Mouse (Mus musculus) neural tube, embryonic 11.5 days (tissue): ENCODE data around the gene Tmem177. TPM values are rescaled to one million over a fixed set of nuclear protein-coding genes. Genes with fewer than 3 reads are reported as not detected.
A peak's percentile ranks its signal among the peaks of the same experiment; 100 is the strongest.

ENCODE experiments used
- ATAC-seq: fragments of 200-750 bp; cut with Nextera tagmentation; 2 replicates; pipeline ENCODE4 v1.8.0; 2017; ENCODE audit warnings: moderate number of reproducible peaks, mild to moderate bottlenecking, moderate TSS enrichment, moderate library complexity; ENCODE audit not compliant: insufficient read depth, low FRiP score, low TSS enrichment
- DNase-seq: peaks from one replicate; pipeline ENCODE4 v3.0.0-alpha.2; 2015; ENCODE audit warnings: low spot score
- H3K27ac ChIP-seq: fragments of 300-500 bp; sonication (generic); 2 replicates; pipeline ENCODE4 v1.5.1; 2014; ENCODE audit warnings: low read depth, mild to moderate bottlenecking, low read length
- H3K27me3 ChIP-seq: fragments of 300-500 bp; sonication (generic); 2 replicates; pipeline ENCODE4 v1.6.1; 2014; ENCODE audit warnings: mild to moderate bottlenecking, low read length, mixed read lengths; ENCODE audit not compliant: control insufficient read depth, insufficient read depth
- H3K36me3 ChIP-seq: fragments of 300-500 bp; sonication (generic); 2 replicates; pipeline ENCODE4 v1.6.1; 2014; ENCODE audit warnings: mild to moderate bottlenecking, low read length, moderate library complexity, mixed read lengths; ENCODE audit not compliant: control insufficient read depth, insufficient read depth
- H3K4me1 ChIP-seq: fragments of 300-500 bp; sonication (generic); 2 replicates; pipeline ENCODE4 v1.6.1; 2014; ENCODE audit warnings: low read length, mixed read lengths; ENCODE audit not compliant: control insufficient read depth, insufficient read depth
- H3K4me2 ChIP-seq: fragments of 300-500 bp; sonication (generic); 2 replicates; pipeline ENCODE4 v1.6.1; 2014; ENCODE audit warnings: low read depth, mild to moderate bottlenecking, moderate library complexity
- H3K4me3 ChIP-seq: fragments of 300-500 bp; sonication (generic); 2 replicates; pipeline ENCODE4 v1.5.1; 2014; ENCODE audit warnings: low read depth, low read length
- H3K9ac ChIP-seq: fragments of 300-500 bp; sonication (generic); 2 replicates; pipeline ENCODE4 v1.6.1; 2014; ENCODE audit warnings: mild to moderate bottlenecking, low read length
- H3K9me3 ChIP-seq: fragments of 300-500 bp; sonication (generic); 2 replicates; pipeline ENCODE4 v1.6.1; 2016; ENCODE audit warnings: low read length; ENCODE audit not compliant: control insufficient read depth
- whole genome bisulfite sequencing: fragments of 180-500 bp; shearing (Covaris S2); extraction: QIAGEN DNeasy Blood & Tissue Kit; methylation state at CpG from one replicate; pipeline ENCODE4 v1.1.7; 2014; 5-methylcytosine and 5-hydroxymethylcytosine counted together
- polyA plus RNA-seq: library from polyadenylated mRNA; unstranded; fragments of >200 nt; fragmentation: Nextera tagmentation; extraction: Ambion mirVana; gene quantifications from 2 replicates; pipeline ENCODE4 v1.2.1, GENCODE M21; 2014

Tmem177 gene
- polyA plus RNA-seq: 9.8 and 9.9 TPM in 2 replicates

DNA sequence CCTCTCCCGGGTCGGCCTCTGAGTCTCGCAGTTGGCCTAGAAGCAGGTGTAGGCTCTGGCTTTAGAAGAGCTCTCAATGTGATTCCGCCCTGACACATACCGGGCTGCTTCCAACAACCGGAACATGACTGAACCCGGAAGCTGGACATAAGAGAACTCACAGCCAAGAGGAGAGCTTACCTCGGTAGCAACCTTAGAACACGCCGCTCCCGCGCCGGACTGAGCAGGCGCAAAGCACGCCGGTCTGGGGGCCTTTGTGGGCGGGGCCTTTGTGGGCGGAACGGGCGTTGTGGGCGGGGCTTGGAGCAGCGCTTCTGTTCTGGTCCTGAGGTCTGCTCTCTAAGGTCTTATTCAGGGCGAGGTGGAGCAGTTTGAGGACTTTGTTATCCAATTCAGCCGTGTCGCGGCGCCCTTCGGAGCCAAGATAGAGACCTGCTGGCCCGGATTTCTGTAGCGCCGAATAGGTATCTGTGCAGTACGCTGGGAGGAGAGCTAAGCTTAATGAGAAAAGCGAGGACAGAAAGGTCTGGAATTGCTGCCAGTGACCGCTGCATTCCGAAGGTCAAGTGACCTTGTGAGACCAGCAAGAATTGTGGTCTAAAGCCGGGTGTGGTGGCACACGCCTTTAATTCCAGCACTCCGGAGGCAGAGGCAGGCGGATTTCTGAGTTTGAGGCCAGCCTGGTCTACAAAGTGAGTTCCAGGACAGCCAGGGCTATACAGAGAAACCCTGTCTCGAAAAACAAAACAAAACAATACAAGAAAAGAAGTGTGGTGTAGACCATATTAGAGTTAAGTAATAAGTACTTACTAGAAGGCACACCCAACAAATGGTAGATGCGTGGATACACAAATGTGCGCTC lies at the start of gene Tmem177:
Gene Tmem177, minus strand, starts transcription at position 256 of the 862 bp plus-strand sequence.
- peak; percentile 94 for DNase-seq
- WGBS: 13% methylated on average over 42 of the region's 42 CpGs
- Histone ChIP-seq H3K9ac (peak within 1 kb of the TSS; percentile 51), H3K27ac (no peak within 1 kb of the TSS), H3K4me3 (peak within 1 kb of the TSS; percentile 42), H3K4me2 (peak within 1 kb of the TSS; percentile 47), H3K36me3 (no peaks in the 10 kb centered on the region; the same call in 1 of the 2 replicates), H3K4me1 (no peaks in the 10 kb centered on the region), H3K27me3 (no peaks in the 10 kb centered on the region), H3K9me3 (no peaks in the 10 kb centered on the region)
- peak; percentile 93 for ATAC-seq

DNA sequence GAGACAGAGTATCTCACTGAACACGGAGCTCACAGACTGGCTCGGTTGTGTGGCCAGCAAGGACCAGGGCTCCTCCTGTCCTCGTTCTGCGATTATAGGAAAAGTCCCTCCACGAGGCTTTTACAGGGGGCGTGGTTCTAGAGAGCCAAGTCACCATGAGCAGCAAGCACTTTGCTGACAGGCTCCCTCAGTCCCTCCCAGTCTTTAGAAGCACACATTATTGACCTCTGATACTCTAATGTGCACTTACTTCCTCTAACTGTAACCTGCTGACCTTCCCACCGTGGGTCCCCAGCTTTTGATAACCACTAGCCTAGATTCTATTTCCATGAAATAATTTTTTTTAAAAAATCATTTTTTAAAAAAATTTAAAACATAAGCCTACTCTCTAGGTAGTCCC lies 46.9 kb upstream of the Tmem177 start:
- ATAC-seq: no peak
- DNase-seq: no peak
- Histone ChIP-seq H3K27ac (no peak overlapping the region), H3K9ac (no peak overlapping the region), H3K9me3 (no peaks in the 10 kb centered on the region), H3K4me2 (no peak overlapping the region), H3K4me1 (no peaks in the 10 kb centered on the region), H3K4me3 (no peak overlapping the region), H3K36me3 (no peaks in the 10 kb centered on the region), H3K27me3 (no peaks in the 10 kb centered on the region)
- WGBS: 66% methylated on average over 7 of the region's 7 CpGs

DNA sequence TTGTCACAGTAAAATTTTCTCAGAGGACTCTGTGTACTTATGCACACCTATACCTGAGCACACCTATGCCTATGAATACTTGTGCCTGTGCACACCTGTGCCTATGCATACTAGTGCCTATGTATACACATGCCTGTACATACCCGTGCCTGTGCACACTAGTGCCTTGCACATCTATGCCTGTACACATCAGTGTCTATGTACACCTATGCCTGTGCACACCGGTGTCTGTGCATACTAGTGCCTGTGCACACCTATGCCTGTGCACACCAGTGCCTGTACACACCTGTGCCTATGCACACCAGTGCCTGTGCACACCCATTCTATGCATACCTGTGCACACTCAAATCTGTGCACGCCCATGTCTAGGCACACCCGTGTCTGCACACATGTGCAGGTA lies 46.5 kb upstream of the Tmem177 start:
- WGBS: 88% methylated on average over 4 of the region's 4 CpGs
- ATAC-seq: no peak
- no peak for DNase-seq

DNA sequence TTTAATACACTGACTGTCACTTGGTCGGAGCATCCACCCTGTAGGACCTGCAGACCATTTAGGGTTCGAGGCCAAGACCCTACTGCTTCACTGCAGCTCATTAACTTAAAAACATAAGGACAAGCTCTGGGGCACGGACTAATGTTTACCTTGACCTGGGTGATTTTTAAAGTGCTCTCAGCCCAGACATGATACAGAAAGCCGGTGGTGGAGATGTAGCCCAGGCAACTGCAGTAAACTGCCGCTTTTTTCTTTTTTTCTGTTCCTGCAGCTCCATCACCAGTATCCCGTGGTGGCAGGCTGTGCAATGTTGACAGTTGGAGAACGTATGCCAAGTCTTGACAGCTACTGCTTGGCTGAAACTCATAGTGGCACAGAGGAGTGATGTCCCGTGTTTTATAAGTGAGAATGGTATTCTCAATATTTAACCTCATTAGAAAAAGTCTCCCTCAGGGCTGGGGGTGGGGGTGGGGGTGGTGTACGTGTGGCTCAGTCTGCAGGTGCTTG lies 44.8 kb upstream of the Tmem177 start:
- Histone ChIP-seq H3K36me3 (no peaks in the 10 kb centered on the region), H3K4me2 (no peak overlapping the region), H3K4me3 (no peak overlapping the region), H3K27ac (no peak overlapping the region), H3K27me3 (no peaks in the 10 kb centered on the region), H3K9ac (no peak overlapping the region), H3K9me3 (no peaks in the 10 kb centered on the region), H3K4me1 (no peaks in the 10 kb centered on the region)
- whole genome bisulfite sequencing: 79% methylated on average over 9 of the region's 9 CpGs
- ATAC-seq (no peak), DNase-seq (no peak)

More for the DNA sequence above, 46.5 kb upstream of the Tmem177 start:
- Histone ChIP-seq H3K4me2 (no peak overlapping the region), H3K9ac (no peak overlapping the region), H3K36me3 (no peaks in the 10 kb centered on the region), H3K27ac (no peak overlapping the region), H3K9me3 (no peaks in the 10 kb centered on the region), H3K4me1 (no peaks in the 10 kb centered on the region), H3K4me3 (no peak overlapping the region), H3K27me3 (no peaks in the 10 kb centered on the region)

DNA sequence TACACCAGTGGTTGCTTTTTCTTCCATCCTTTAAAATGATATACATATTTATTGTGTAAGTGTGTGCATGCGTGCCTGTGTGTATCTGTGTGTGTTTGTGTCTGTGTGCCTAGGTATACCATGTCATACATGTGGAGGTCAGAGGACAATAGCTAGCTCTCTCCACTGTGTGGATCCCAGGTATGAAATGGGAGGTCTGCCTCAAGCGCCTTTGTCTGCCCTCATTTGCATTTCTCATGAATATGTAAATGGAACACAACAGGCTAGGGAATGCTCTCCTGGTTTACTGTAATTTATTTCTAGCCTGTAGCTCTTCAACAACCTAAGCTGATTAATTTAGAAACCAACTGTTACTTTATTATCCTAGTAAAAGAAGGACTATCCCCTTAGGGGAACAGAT lies 41.7 kb upstream of the Tmem177 start:
- no peaks in the 10 kb centered on the region for H3K9me3 ChIP-seq
- no peaks in the 10 kb centered on the region for H3K27me3 ChIP-seq
- H3K4me2 ChIP-seq: no peak overlapping the region
- no peak overlapping the region for H3K27ac ChIP-seq
- no peak for ATAC-seq
- no peak overlapping the region for H3K4me3 ChIP-seq
- no peak overlapping the region for H3K9ac ChIP-seq
- DNase-seq: no peak
- H3K36me3 ChIP-seq: no peaks in the 10 kb centered on the region
- no peaks in the 10 kb centered on the region for H3K4me1 ChIP-seq
- WGBS: 75% methylated on average over 2 of the region's 2 CpGs

DNA sequence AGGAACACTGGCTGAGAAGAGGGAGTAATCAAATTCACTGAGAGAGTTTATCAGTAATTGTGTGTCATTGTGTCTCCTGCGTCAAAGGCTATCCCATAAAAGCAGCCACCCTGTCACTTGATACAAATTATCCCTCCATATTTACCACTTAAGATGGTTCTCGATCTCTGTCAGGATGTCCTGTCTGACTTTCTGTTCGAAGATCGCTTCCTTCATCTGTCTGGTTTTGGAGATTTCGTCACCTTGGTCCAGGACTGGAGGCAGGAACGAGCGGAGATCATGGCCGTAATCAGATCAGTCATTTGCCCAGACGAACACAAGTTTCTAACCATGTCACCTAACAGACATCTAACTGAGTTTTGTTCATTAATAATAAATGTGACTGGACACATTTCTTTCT lies 40.4 kb upstream of the Tmem177 start:
- Histone ChIP-seq H3K36me3 (no peaks in the 10 kb centered on the region), H3K9me3 (no peaks in the 10 kb centered on the region), H3K4me2 (no peak overlapping the region), H3K4me1 (no peaks in the 10 kb centered on the region), H3K4me3 (no peak overlapping the region), H3K9ac (no peak overlapping the region), H3K27me3 (no peaks in the 10 kb centered on the region), H3K27ac (no peak overlapping the region)
- 89% methylated on average over 9 of the region's 9 CpGs for WGBS
- no peak for DNase-seq
- ATAC-seq: no peak

DNA sequence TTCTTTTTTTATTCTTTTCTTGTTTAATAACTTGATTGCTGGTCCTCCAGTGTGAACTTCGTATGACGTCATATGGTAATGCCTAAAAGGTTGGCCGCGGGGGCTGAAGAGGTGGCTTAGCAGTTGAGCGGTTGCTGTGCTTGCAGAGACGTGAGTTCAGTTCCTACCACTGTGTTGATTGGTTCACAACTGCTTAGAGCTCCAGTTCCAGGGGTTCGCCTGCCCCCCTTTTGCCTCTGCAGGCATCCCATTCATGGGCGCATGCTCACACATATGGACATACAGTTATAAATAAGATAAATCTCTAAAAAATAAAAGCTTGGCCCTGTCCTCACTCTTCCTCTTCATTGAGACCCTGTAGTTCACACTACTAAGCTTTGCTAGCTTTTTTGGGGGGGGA lies 37.1 kb upstream of the Tmem177 start:
- Histone ChIP-seq H3K27ac (no peak overlapping the region), H3K27me3 (no peaks in the 10 kb centered on the region), H3K36me3 (no peaks in the 10 kb centered on the region), H3K4me2 (no peak overlapping the region), H3K9ac (no peak overlapping the region), H3K4me3 (no peak overlapping the region), H3K9me3 (no peaks in the 10 kb centered on the region), H3K4me1 (no peaks in the 10 kb centered on the region)
- 94% methylated on average over 8 of the region's 8 CpGs for WGBS
- ATAC-seq (no peak), DNase-seq (no peak)

DNA sequence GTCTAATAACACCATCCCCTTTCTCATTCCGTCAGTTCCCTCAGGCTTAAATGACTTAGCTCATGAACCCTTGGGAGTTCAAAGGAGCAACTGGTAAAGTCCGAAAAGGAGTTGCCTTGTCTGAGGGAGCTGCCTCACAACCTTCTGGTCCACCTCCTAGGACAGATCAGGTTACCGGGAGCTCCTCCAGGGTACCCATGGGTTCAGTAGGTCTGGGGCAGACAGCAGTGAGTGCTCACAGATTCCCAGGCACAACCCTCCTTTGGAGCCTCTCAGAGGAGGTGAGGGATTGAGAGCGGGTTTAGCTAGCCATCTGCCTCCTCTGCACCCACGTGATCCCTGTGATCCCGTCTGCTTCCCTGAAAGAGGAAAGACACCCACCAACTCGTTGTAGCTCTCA lies 23.9 kb upstream of the Tmem177 start:
- no peaks in the 10 kb centered on the region for H3K4me1 ChIP-seq
- no peak overlapping the region for H3K9ac ChIP-seq
- H3K27ac ChIP-seq: no peak overlapping the region
- H3K27me3 ChIP-seq: no peaks in the 10 kb centered on the region
- no peak overlapping the region for H3K4me2 ChIP-seq
- no peak for ATAC-seq
- no peaks in the 10 kb centered on the region for H3K36me3 ChIP-seq
- 28% methylated on average over 7 of the region's 7 CpGs for WGBS
- H3K4me3 ChIP-seq: no peak overlapping the region
- H3K9me3 ChIP-seq: no peaks in the 10 kb centered on the region
- DNase-seq: peak; percentile 18
